Mouse (Mus musculus): ENCODE data around the gene Csnka2ip. TPM values are rescaled to one million over a fixed set of nuclear protein-coding genes. Genes with fewer than 3 reads are reported as not detected.

Csnka2ip gene
- 0.15 TPM in 1 of 2 replicates, not detected in the other for polyA plus RNA-seq (2014; fragmentation: Nextera tagmentation; extraction: Ambion mirVana)

- 100% methylated on average over 1 of the region's 1 CpGs for WGBS
- Histone ChIP-seq H3K9me3 (ENCODE audit: control insufficient read depth, low read depth, low read length) (no peaks in the 10 kb centered on the region), H3K27ac (ENCODE audit: low read length) (no peak within 1 kb of the TSS)
Measured at GRCm38 (mm10) chr16:64602308-64602707, at the start of gene Csnka2ip. Csnka2ip (minus strand) TSS chr16:64602408.

GRCm38 (mm10) chr16:64649594-64650290 is 47.5 kb upstream of the Csnka2ip start:
- Histone ChIP-seq H3K4me2 (replicated peaks; ENCODE audit: low read depth, low read length) (no peak overlapping the region), H3K9ac (replicated peaks; ENCODE audit: low read depth, low read length) (no peak overlapping the region), H3K27me3 (ENCODE audit: control insufficient read depth, insufficient read depth, low read length) (no peaks in the 10 kb centered on the region), H3K36me3 (ENCODE audit: control insufficient read depth, insufficient read depth, low read length) (no peaks in the 10 kb centered on the region), H3K9me3 (ENCODE audit: control insufficient read depth, low read depth, low read length) (no peaks in the 10 kb centered on the region), H3K4me3 (ENCODE audit: low read depth, low read length) (no peak overlapping the region), H3K4me1 (ENCODE audit: control insufficient read depth, insufficient read depth, low read length) (no peaks in the 10 kb centered on the region), H3K27ac (ENCODE audit: low read length) (no peak overlapping the region)
- 74% methylated on average over 13 of the region's 13 CpGs for WGBS
- ATAC-seq (ENCODE audit: insufficient number of reproducible peaks, insufficient read depth, low FRiP score, low read depth), result no peak

More at GRCm38 (mm10) chr16:64602308-64602707, at the start of gene Csnka2ip:
- no peaks in the 10 kb centered on the region for H3K27me3 ChIP-seq (ENCODE audit: control insufficient read depth, insufficient read depth, low read length)
- no peak within 1 kb of the TSS for H3K9ac ChIP-seq (replicated peaks; ENCODE audit: low read depth, low read length)
- no peaks in the 10 kb centered on the region for H3K4me1 ChIP-seq (ENCODE audit: control insufficient read depth, insufficient read depth, low read length)
- no peak for ATAC-seq (ENCODE audit: insufficient number of reproducible peaks, insufficient read depth, low FRiP score, low read depth)
- no peak within 1 kb of the TSS for H3K4me2 ChIP-seq (replicated peaks; ENCODE audit: low read depth, low read length)
- no peaks in the 10 kb centered on the region for H3K36me3 ChIP-seq (ENCODE audit: control insufficient read depth, insufficient read depth, low read length)
- no peak within 1 kb of the TSS for H3K4me3 ChIP-seq (ENCODE audit: low read depth, low read length)

- no peaks in the 10 kb centered on the region for H3K9me3 ChIP-seq (ENCODE audit: control insufficient read depth, low read depth, low read length)
- no peak overlapping the region for H3K9ac ChIP-seq (replicated peaks; ENCODE audit: low read depth, low read length)
- 83% methylated on average over 2 of the region's 2 CpGs for WGBS
- H3K27me3 ChIP-seq (ENCODE audit: control insufficient read depth, insufficient read depth, low read length), result no peaks in the 10 kb centered on the region
- H3K36me3 ChIP-seq (ENCODE audit: control insufficient read depth, insufficient read depth, low read length), result no peaks in the 10 kb centered on the region
- no peak for ATAC-seq (ENCODE audit: insufficient number of reproducible peaks, insufficient read depth, low FRiP score, low read depth)
- no peak overlapping the region for H3K27ac ChIP-seq (ENCODE audit: low read length)
- H3K4me3 ChIP-seq (ENCODE audit: low read depth, low read length), result no peak overlapping the region
- no peak overlapping the region for H3K4me2 ChIP-seq (replicated peaks; ENCODE audit: low read depth, low read length)
- H3K4me1 ChIP-seq (ENCODE audit: control insufficient read depth, insufficient read depth, low read length), result no peaks in the 10 kb centered on the region
Measured at GRCm38 (mm10) chr16:64647771-64648170, 45.6 kb upstream of the Csnka2ip start.

- Histone ChIP-seq H3K27me3 (ENCODE audit: control insufficient read depth, insufficient read depth, low read length) (no peaks in the 10 kb centered on the region), H3K36me3 (ENCODE audit: control insufficient read depth, insufficient read depth, low read length) (no peaks in the 10 kb centered on the region), H3K4me2 (replicated peaks; ENCODE audit: low read depth, low read length) (no peak overlapping the region), H3K4me1 (ENCODE audit: control insufficient read depth, insufficient read depth, low read length) (no peaks in the 10 kb centered on the region), H3K27ac (ENCODE audit: low read length) (no peak overlapping the region), H3K9me3 (ENCODE audit: control insufficient read depth, low read depth, low read length) (no peaks in the 10 kb centered on the region), H3K9ac (replicated peaks; ENCODE audit: low read depth, low read length) (no peak overlapping the region), H3K4me3 (ENCODE audit: low read depth, low read length) (no peak overlapping the region)
- 79% methylated on average over 1 of the region's 1 CpGs for WGBS
- no peak for ATAC-seq (ENCODE audit: insufficient number of reproducible peaks, insufficient read depth, low FRiP score, low read depth)
Measured at GRCm38 (mm10) chr16:64635110-64635509, 32.9 kb upstream of the Csnka2ip start.

GRCm38 (mm10) chr16:64620116-64620515 is 17.9 kb upstream of the Csnka2ip start:
- H3K36me3 ChIP-seq (ENCODE audit: control insufficient read depth, insufficient read depth, low read length), result no peaks in the 10 kb centered on the region
- H3K9me3 ChIP-seq (ENCODE audit: control insufficient read depth, low read depth, low read length), result no peaks in the 10 kb centered on the region
- no peak overlapping the region for H3K9ac ChIP-seq (replicated peaks; ENCODE audit: low read depth, low read length)
- no peak for ATAC-seq (ENCODE audit: insufficient number of reproducible peaks, insufficient read depth, low FRiP score, low read depth)
- no peaks in the 10 kb centered on the region for H3K27me3 ChIP-seq (ENCODE audit: control insufficient read depth, insufficient read depth, low read length)
- no peaks in the 10 kb centered on the region for H3K4me1 ChIP-seq (ENCODE audit: control insufficient read depth, insufficient read depth, low read length)
- H3K27ac ChIP-seq (ENCODE audit: low read length), result no peak overlapping the region
- H3K4me2 ChIP-seq (replicated peaks; ENCODE audit: low read depth, low read length), result no peak overlapping the region
- WGBS, result 83% methylated on average over 6 of the region's 6 CpGs
- H3K4me3 ChIP-seq (ENCODE audit: low read depth, low read length), result no peak overlapping the region

GRCm38 (mm10) chr16:64614648-64615047 is 12.4 kb upstream of the Csnka2ip start:
- no peak for ATAC-seq (ENCODE audit: insufficient number of reproducible peaks, insufficient read depth, low FRiP score, low read depth)
- Histone ChIP-seq H3K9me3 (ENCODE audit: control insufficient read depth, low read depth, low read length) (no peaks in the 10 kb centered on the region), H3K27me3 (ENCODE audit: control insufficient read depth, insufficient read depth, low read length) (no peaks in the 10 kb centered on the region), H3K9ac (replicated peaks; ENCODE audit: low read depth, low read length) (no peak overlapping the region), H3K4me1 (ENCODE audit: control insufficient read depth, insufficient read depth, low read length) (no peaks in the 10 kb centered on the region), H3K36me3 (ENCODE audit: control insufficient read depth, insufficient read depth, low read length) (no peaks in the 10 kb centered on the region), H3K4me2 (replicated peaks; ENCODE audit: low read depth, low read length) (no peak overlapping the region), H3K4me3 (ENCODE audit: low read depth, low read length) (no peak overlapping the region), H3K27ac (ENCODE audit: low read length) (no peak overlapping the region)
- WGBS, result 73% methylated on average over 3 of the region's 3 CpGs

GRCm38 (mm10) chr16:64607793-64608192 is 5.6 kb upstream of the Csnka2ip start:
- no peak overlapping the region for H3K4me3 ChIP-seq (ENCODE audit: low read depth, low read length)
- H3K27me3 ChIP-seq (ENCODE audit: control insufficient read depth, insufficient read depth, low read length), result no peaks in the 10 kb centered on the region
- H3K27ac ChIP-seq (ENCODE audit: low read length), result no peak overlapping the region
- H3K4me1 ChIP-seq (ENCODE audit: control insufficient read depth, insufficient read depth, low read length), result no peaks in the 10 kb centered on the region
- no peak for ATAC-seq (ENCODE audit: insufficient number of reproducible peaks, insufficient read depth, low FRiP score, low read depth)
- WGBS, result 63% methylated on average over 1 of the region's 1 CpGs
- H3K36me3 ChIP-seq (ENCODE audit: control insufficient read depth, insufficient read depth, low read length), result no peaks in the 10 kb centered on the region
- no peaks in the 10 kb centered on the region for H3K9me3 ChIP-seq (ENCODE audit: control insufficient read depth, low read depth, low read length)
- H3K9ac ChIP-seq (replicated peaks; ENCODE audit: low read depth, low read length), result no peak overlapping the region
- H3K4me2 ChIP-seq (replicated peaks; ENCODE audit: low read depth, low read length), result no peak overlapping the region

- Histone ChIP-seq H3K9me3 (ENCODE audit: control insufficient read depth, low read depth, low read length) (no peaks in the 10 kb centered on the region), H3K4me2 (replicated peaks; ENCODE audit: low read depth, low read length) (no peak overlapping the region), H3K27me3 (ENCODE audit: control insufficient read depth, insufficient read depth, low read length) (no peaks in the 10 kb centered on the region), H3K9ac (replicated peaks; ENCODE audit: low read depth, low read length) (no peak overlapping the region), H3K4me1 (ENCODE audit: control insufficient read depth, insufficient read depth, low read length) (0 out of 2 replicates have a peak, but pooled peaks cover 3% of the 10 kb centered on the region), H3K36me3 (ENCODE audit: control insufficient read depth, insufficient read depth, low read length) (no peaks in the 10 kb centered on the region), H3K27ac (ENCODE audit: low read length) (no peak overlapping the region), H3K4me3 (ENCODE audit: low read depth, low read length) (no peak overlapping the region)
- 75% methylated on average over 2 of the region's 2 CpGs for WGBS
- no peak for ATAC-seq (ENCODE audit: insufficient number of reproducible peaks, insufficient read depth, low FRiP score, low read depth)
Measured at GRCm38 (mm10) chr16:64586825-64587224, 15.4 kb downstream of the Csnka2ip start.

- no peak overlapping the region; the same call in 1 of the 2 replicates for H3K27ac ChIP-seq (ENCODE audit: low read length)
- ATAC-seq (ENCODE audit: insufficient number of reproducible peaks, insufficient read depth, low FRiP score, low read depth), result no peak
- H3K36me3 ChIP-seq (ENCODE audit: control insufficient read depth, insufficient read depth, low read length), result no peaks in the 10 kb centered on the region
- H3K4me3 ChIP-seq (ENCODE audit: low read depth, low read length), result no peak overlapping the region
- no peaks in the 10 kb centered on the region for H3K27me3 ChIP-seq (ENCODE audit: control insufficient read depth, insufficient read depth, low read length)
- no peak overlapping the region for H3K9ac ChIP-seq (replicated peaks; ENCODE audit: low read depth, low read length)
- 68% methylated on average over 4 of the region's 4 CpGs for WGBS
- no peaks in the 10 kb centered on the region for H3K9me3 ChIP-seq (ENCODE audit: control insufficient read depth, low read depth, low read length)
- H3K4me2 ChIP-seq (replicated peaks; ENCODE audit: low read depth, low read length), result no peak overlapping the region
- H3K4me1 ChIP-seq (ENCODE audit: control insufficient read depth, insufficient read depth, low read length), result 0 out of 2 replicates have a peak, but pooled peaks cover 3% of the 10 kb centered on the region
Measured at GRCm38 (mm10) chr16:64586262-64586619, 16.0 kb downstream of the Csnka2ip start.

Measured in stomach, embryonic 14.5 days (tissue).